Mouse (Mus musculus) left cerebral cortex, adult 2 months (tissue): Measurements from ENCODE around the gene Gsg1l. TPM values are rescaled to one million over a fixed set of nuclear protein-coding genes. Genes with fewer than 3 reads are reported as not detected.

Experiments
- DNase-seq, 2 experiments: peaks; one replicate each; pipeline ENCODE4 v3.0.0; 2021 to 2022; ENCODE audit warnings: low spot score in 2 of 2, mixed read lengths in 1 of 2; ENCODE audit errors: extremely low spot score in 1 of 2
- H3K27ac ChIP-seq: fragments of 200-600 bp; 2 replicates; pipeline ENCODE4 v1.8.1; 2022
- H3K4me3 ChIP-seq: fragments of 200-600 bp; 2 replicates; pipeline ENCODE4 v1.8.1; 2022
- CTCF ChIP-seq: fragments of 200-600 bp; IDR thresholded peaks from 2 replicates; pipeline ENCODE4 v1.8.1; 2022; ENCODE audit warnings: antibody characterized with exemption, mild to moderate bottlenecking, moderate library complexity
- intact Hi-C: fragments of 180-260 bp; cut with DNase I; formaldehyde crosslinking; loops from one replicate; pipeline ENCODE4 v1.15.1; 2025
- total RNA-seq, 2 experiments: library from RNA; stranded (reverse); gene quantifications; 2 replicates each; pipeline ENCODE4 v1.2.3; 2021

Gene Gsg1l
- total RNA-seq, 2 experiments from 2014 or later = 74.9 to 77.5 TPM

GRCm38 (mm10) chr7:126045077-126045476 is 37.1 kb downstream of the Gsg1l start:
- H3K27ac ChIP-seq = no peak overlapping the region
- TF ChIP-seq CTCF = no peak
- intact Hi-C loops = no loop called here
- H3K4me3 ChIP-seq = no peak overlapping the region
- no peak for DNase-seq

GRCm38 (mm10) chr7:126042306-126042705 is 39.9 kb downstream of the Gsg1l start:
- no peak for DNase-seq
- intact Hi-C loops = no loop called here

GRCm38 (mm10) chr7:126040794-126041526 is 41.3 kb downstream of the Gsg1l start:
- no peak overlapping the region for H3K27ac ChIP-seq
- no peak for TF ChIP-seq CTCF
- intact Hi-C loops = no loop called here
- peak; percentile 35 to 64 for DNase-seq
- H3K4me3 ChIP-seq = no peak overlapping the region

More at GRCm38 (mm10) chr7:126042306-126042705, 39.9 kb downstream of the Gsg1l start:
- H3K27ac ChIP-seq = no peak overlapping the region
- peak; percentile 49 for TF ChIP-seq CTCF
- H3K4me3 ChIP-seq = no peak overlapping the region

- no peak for TF ChIP-seq CTCF
- DNase-seq = no peak
- no peak overlapping the region for H3K27ac ChIP-seq
- no peak overlapping the region for H3K4me3 ChIP-seq
- intact Hi-C loops = loop anchor here (5.0 kb wide), 1 partner anchor 42 kb away; the partner anchor contains the start of gene Gsg1l
Observed at GRCm38 (mm10) chr7:126039847-126040246, 42.4 kb downstream of the Gsg1l start.

GRCm38 (mm10) chr7:126039247-126039835 is 42.9 kb downstream of the Gsg1l start:
- Histone ChIP-seq H3K4me3 (no peak overlapping the region), H3K27ac (peak overlapping the region; percentile 70)
- intact Hi-C loops = loop anchor here (5.0 kb wide), 1 partner anchor 43 kb away; the partner anchor contains the start of gene Gsg1l
- DNase-seq = no peak
- no peak for TF ChIP-seq CTCF

GRCm38 (mm10) chr7:126038366-126039246 is 43.6 kb downstream of the Gsg1l start:
- intact Hi-C loops = loop anchor here (5.0 kb wide), 1 partner anchor 44 kb away; the partner anchor contains the start of gene Gsg1l
- H3K27ac ChIP-seq = peak overlapping the region; percentile 70
- no peak for TF ChIP-seq CTCF
- DNase-seq = peak in 1 of 2 experiments; percentile 29
- no peak overlapping the region for H3K4me3 ChIP-seq

GRCm38 (mm10) chr7:126035332-126035731 is 46.9 kb downstream of the Gsg1l start:
- TF ChIP-seq CTCF = no peak
- H3K27ac ChIP-seq = no peak overlapping the region
- no peak for DNase-seq
- intact Hi-C loops = loop anchor here (5.0 kb wide), 1 partner anchor 47 kb away; the partner anchor contains the start of gene Gsg1l
- H3K4me3 ChIP-seq = no peak overlapping the region

GRCm38 (mm10) chr7:126032776-126033209 is 49.4 kb downstream of the Gsg1l start:
- intact Hi-C loops = no loop called here
- Histone ChIP-seq H3K4me3 (no peak overlapping the region), H3K27ac (no peak overlapping the region)
- TF ChIP-seq CTCF = no peak
- DNase-seq = no peak

GRCm38 (mm10) chr7:126032365-126032755 is 49.9 kb downstream of the Gsg1l start:
- Histone ChIP-seq H3K4me3 (no peak overlapping the region), H3K27ac (no peak overlapping the region)
- DNase-seq = no peak
- TF ChIP-seq CTCF = no peak
- intact Hi-C loops = no loop called here

GRCm38 (mm10) chr7:126031598-126032364 is 50.4 kb downstream of the Gsg1l start:
- peak; percentile 32 to 46 for DNase-seq
- H3K27ac ChIP-seq = peak overlapping the region; percentile 58; the same call in 1 of the 2 replicates
- TF ChIP-seq CTCF = no peak
- no peak overlapping the region for H3K4me3 ChIP-seq
- intact Hi-C loops = no loop called here

- H3K4me3 ChIP-seq = no peak overlapping the region
- no peak overlapping the region for H3K27ac ChIP-seq
- no peak for TF ChIP-seq CTCF
- intact Hi-C loops = loop anchor here (2.0 to 10.0 kb wide), 2 partner anchors 59 to 287 kb away; no protein-coding TSS in a partner anchor
- no peak for DNase-seq
Observed at GRCm38 (mm10) chr7:126027410-126027809, 54.8 kb downstream of the Gsg1l start.
